29 mouse cellular contexts compared by ENCODE assay signal in the genomic region with DNA sequence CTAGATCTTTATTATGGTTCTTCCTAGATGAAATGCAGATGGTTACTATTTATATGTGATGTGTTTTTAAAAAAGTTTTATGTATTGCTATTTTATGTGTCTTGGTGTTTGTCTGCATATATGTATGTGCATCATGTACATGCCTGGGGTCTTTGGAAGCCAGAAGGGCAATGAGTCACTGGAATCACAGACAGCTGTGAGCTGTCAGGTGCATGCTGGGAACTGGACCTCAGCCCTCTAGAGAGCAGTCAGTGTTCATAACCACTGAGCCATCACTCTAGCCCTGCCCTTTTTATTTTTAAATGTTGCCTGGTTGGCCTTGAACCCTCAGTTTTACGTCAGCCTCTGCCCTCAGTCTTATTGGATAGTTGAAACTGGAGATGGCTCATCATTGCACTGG. TPM values are rescaled to one million over a fixed set of nuclear protein-coding genes. Genes with fewer than 3 reads are reported as not detected.
A peak's percentile ranks its signal among the peaks of the same experiment; 100 is the strongest.
DNase-seq lines count a peak whose midpoint lies in the region; ATAC-seq and TF ChIP-seq lines count a peak whose summit lies in the region.
"Had no signal": no experiment of that assay in that cellular context is flagged by ENCODE, and none has a peak within 500 bp of the region (broad histone marks: within the 10 kb centered on the region; RNA-seq: fewer than 3 reads in every experiment).

No protein-coding gene starts in this region.

- DNase-seq in adrenal gland, postnatal 10 days: peak; percentile 34
- no peak for DNase-seq in adrenal gland, postnatal 25 days
- DNase-seq: B cell, adult 2 months; cerebellum, adult 11 months; cerebellum, adult 2 months; cerebellum, adult 9-11 months; cerebellum, postnatal 25 days; gastrocnemius, postnatal 25 days; heart, adult 2 months; heart, postnatal 14 days; heart, postnatal 4 days; kidney, adult 18-20 months; kidney, adult 9 months had no signal

- TF ChIP-seq POLR2A in small intestine, adult 2 months (IDR thresholded peaks at IDR 0.05; ENCODE audit: low read depth, low read length): no peak

- no peaks in the 10 kb centered on the region for H3K9me3 ChIP-seq in intestine, postnatal 0 days (ENCODE audit: control insufficient read depth)
- H3K9me3 ChIP-seq in intestine, embryonic 16.5 days (ENCODE audit: control insufficient read depth, low read length): no peaks in the 10 kb centered on the region
- H3K9me3 ChIP-seq: embryonic facial prominence, embryonic 12.5 days; embryonic facial prominence, embryonic 15.5 days; forebrain, embryonic 12.5 days; forebrain, embryonic 15.5 days; heart, embryonic 10.5 days; heart, embryonic 13.5 days; hindbrain, embryonic 12.5 days; hindbrain, embryonic 15.5 days had no signal

- no peak for TF ChIP-seq CTCF in intestine, postnatal 0 days (IDR thresholded peaks at IDR 0.05; ENCODE audit: low read depth)
- TF ChIP-seq CTCF in small intestine, adult 2 months (IDR thresholded peaks at IDR 0.05; ENCODE audit: extremely low read depth, insufficient read length, insufficient replicate concordance, low read depth, low read length): no peak

- H3K27ac ChIP-seq in intestine, postnatal 0 days (ENCODE audit: low read depth, low read length): peak overlapping the region; percentile 65; the same call in 1 of the 2 replicates
- H3K27ac ChIP-seq in intestine, embryonic 16.5 days (ENCODE audit: low read length): no peak overlapping the region; the same call in 1 of the 2 replicates
- H3K27ac ChIP-seq in small intestine, adult 2 months (ENCODE audit: insufficient read depth, low read depth, low read length): peak overlapping the region; percentile 3; the same call in 1 of the 2 replicates
- H3K27ac ChIP-seq: embryonic facial prominence, embryonic 12.5 days; embryonic facial prominence, embryonic 15.5 days; forebrain, embryonic 12.5 days; forebrain, embryonic 15.5 days; heart, adult 2 months; heart, embryonic 10.5 days; heart, embryonic 13.5 days; hindbrain, embryonic 12.5 days; hindbrain, embryonic 15.5 days had no signal

- no peaks in the 10 kb centered on the region for H3K27me3 ChIP-seq in intestine, postnatal 0 days (replicated peaks; ENCODE audit: control insufficient read depth, insufficient read depth, low read length)
- no peaks in the 10 kb centered on the region for H3K27me3 ChIP-seq in intestine, embryonic 16.5 days (replicated peaks; ENCODE audit: control insufficient read depth, insufficient read depth, low read length)
- H3K27me3 ChIP-seq in small intestine, adult 2 months (ENCODE audit: control insufficient read depth, insufficient read depth, low read length): no peaks in the 10 kb centered on the region
- H3K27me3 ChIP-seq: embryonic facial prominence, embryonic 12.5 days; embryonic facial prominence, embryonic 15.5 days; forebrain, embryonic 15.5 days; hindbrain, embryonic 15.5 days had no signal

- H3K4me1 ChIP-seq in intestine, postnatal 0 days (replicated peaks; ENCODE audit: control insufficient read depth, insufficient read depth, low read length): no peaks in the 10 kb centered on the region; the same call in 1 of the 2 replicates
- H3K4me1 ChIP-seq in intestine, embryonic 16.5 days (ENCODE audit: control insufficient read depth, insufficient read depth, low read length): peaks cover 10% of the 10 kb centered on the region
- peaks cover 12% of the 10 kb centered on the region for H3K4me1 ChIP-seq in small intestine, adult 2 months (ENCODE audit: control insufficient read depth, insufficient read depth, insufficient read length, low read length)
- H3K4me1 ChIP-seq: embryonic facial prominence, embryonic 12.5 days; embryonic facial prominence, embryonic 15.5 days; forebrain, embryonic 15.5 days; heart, embryonic 10.5 days; hindbrain, embryonic 12.5 days; hindbrain, embryonic 15.5 days had no signal

- ATAC-seq in intestine, postnatal 0 days: no peak
- ATAC-seq in intestine, embryonic 16.5 days: no peak
- ATAC-seq in erythroblast, adult 5-6 weeks (replicated peaks; ENCODE audit: low FRiP score, poor library complexity, severe bottlenecking): no peak
- ATAC-seq: activated CD4-positive, CD25-positive, alpha-beta regulatory T cell, adult 4 months; CD4-positive, CD25-positive, alpha-beta regulatory T cell, adult 4 months; forebrain, embryonic 15.5 days had no signal

- H3K9ac ChIP-seq in intestine, postnatal 0 days (ENCODE audit: low read depth, low read length): no peak overlapping the region
- no peak overlapping the region for H3K9ac ChIP-seq in intestine, embryonic 16.5 days (ENCODE audit: low read depth, low read length)
- H3K9ac ChIP-seq: embryonic facial prominence, embryonic 12.5 days; embryonic facial prominence, embryonic 15.5 days; forebrain, embryonic 12.5 days; forebrain, embryonic 15.5 days; heart, embryonic 13.5 days; hindbrain, embryonic 12.5 days; hindbrain, embryonic 15.5 days had no signal

- H3K4me2 ChIP-seq in intestine, postnatal 0 days (replicated peaks; ENCODE audit: low read depth): no peak overlapping the region
- H3K4me2 ChIP-seq in intestine, embryonic 16.5 days (ENCODE audit: low read depth, low read length): no peak overlapping the region
- H3K4me2 ChIP-seq: embryonic facial prominence, embryonic 12.5 days; embryonic facial prominence, embryonic 15.5 days; forebrain, embryonic 12.5 days; forebrain, embryonic 15.5 days; heart, embryonic 13.5 days; hindbrain, embryonic 12.5 days; hindbrain, embryonic 15.5 days had no signal

- no peak overlapping the region for H3K4me3 ChIP-seq in intestine, postnatal 0 days (ENCODE audit: low read depth, low read length)
- H3K4me3 ChIP-seq in intestine, embryonic 16.5 days (ENCODE audit: low read length): no peak overlapping the region
- H3K4me3 ChIP-seq in small intestine, adult 2 months (ENCODE audit: low read depth, low read length): no peak overlapping the region
- H3K4me3 ChIP-seq: embryonic facial prominence, embryonic 12.5 days; embryonic facial prominence, embryonic 15.5 days; erythroblast, embryonic 14.5 days; forebrain, embryonic 12.5 days; forebrain, embryonic 15.5 days; heart, adult 2 months; heart, embryonic 10.5 days; heart, embryonic 13.5 days; hindbrain, embryonic 12.5 days; hindbrain, embryonic 15.5 days had no signal

- no peaks in the 10 kb centered on the region for H3K36me3 ChIP-seq in intestine, postnatal 0 days (ENCODE audit: control insufficient read depth, insufficient read depth)
- H3K36me3 ChIP-seq in intestine, embryonic 16.5 days (ENCODE audit: control insufficient read depth, insufficient read depth, low read length): no peaks in the 10 kb centered on the region
- no peaks in the 10 kb centered on the region for H3K36me3 ChIP-seq in small intestine, adult 2 months (ENCODE audit: control insufficient read depth, insufficient read depth, low read length)
- H3K36me3 ChIP-seq: embryonic facial prominence, embryonic 12.5 days; embryonic facial prominence, embryonic 15.5 days; forebrain, embryonic 12.5 days; forebrain, embryonic 15.5 days; heart, embryonic 10.5 days; heart, embryonic 13.5 days; hindbrain, embryonic 12.5 days; hindbrain, embryonic 15.5 days had no signal

- 85% methylated on average over 1 of the region's 1 CpGs for WGBS in intestine, postnatal 0 days
- WGBS in intestine, embryonic 16.5 days: 81% methylated on average over 1 of the region's 1 CpGs
- WGBS in small intestine, adult 2 months: 60% methylated on average over 1 of the region's 1 CpGs

RNA-seq across cellular contexts. Expression of gene Slc30a4, which starts 6.7 kb away (rescaled TPM):
- 10 to 100 TPM; 22.9 to 23.9 TPM for total RNA-seq in adrenal gland, postnatal 10 days (2021)
- 30.5 and 34.2 TPM in 2 replicates for total RNA-seq in adrenal gland, postnatal 25 days (2021)
- polyA plus RNA-seq in intestine, postnatal 0 days (2015; fragmentation: Nextera tagmentation; extraction: Ambion mirVana): 13.4 and 13.7 TPM in 2 replicates
- 8.1 and 10.1 TPM in 2 replicates for polyA plus RNA-seq in intestine, embryonic 16.5 days (2015; fragmentation: Nextera tagmentation; extraction: Ambion mirVana)
- 3.0 and 8.1 TPM in 2 replicates for polyA plus RNA-seq in small intestine, adult 2 months (2012; rRNA removed)
- 0.42 TPM in 1 of 2 replicates, not detected in the other for total RNA-seq in erythroblast, adult 5-6 weeks (2015; ENCODE audit: low replicate concordance)
- total RNA-seq in erythroblast, adult 5-6 weeks (2017; ENCODE audit: low replicate concordance): 0.43 and 0.56 TPM in 2 replicates
- total RNA-seq: MEL had no signal
- polyA plus RNA-seq: erythroblast, embryonic 14.5 days had no signal

RNA-seq across cellular contexts. Expression of gene Bloc1s6, which starts 29.1 kb away (rescaled TPM):
- total RNA-seq in adrenal gland, postnatal 10 days (2021): 10 to 100 TPM; 21.8 to 27.6 TPM
- 26.2 and 38.4 TPM in 2 replicates for total RNA-seq in adrenal gland, postnatal 25 days (2021)
- polyA plus RNA-seq in intestine, postnatal 0 days (2015; fragmentation: Nextera tagmentation; extraction: Ambion mirVana): 34.6 and 38.3 TPM in 2 replicates
- polyA plus RNA-seq in intestine, embryonic 16.5 days (2015; fragmentation: Nextera tagmentation; extraction: Ambion mirVana): 51.9 and 54.4 TPM in 2 replicates
- polyA plus RNA-seq in small intestine, adult 2 months (2012; rRNA removed): 33.3 and 41.8 TPM in 2 replicates
- 3.1 and 20.2 TPM in 2 replicates for total RNA-seq in erythroblast, adult 5-6 weeks (2015; ENCODE audit: low replicate concordance)
- 5.0 and 5.4 TPM in 2 replicates for total RNA-seq in erythroblast, adult 5-6 weeks (2017; ENCODE audit: low replicate concordance)

RNA-seq across cellular contexts. Expression of gene Sqor, which starts 55.9 kb away (rescaled TPM):
- total RNA-seq in adrenal gland, postnatal 10 days (2021): 10 to 100 TPM; 45.4 to 59.1 TPM
- 50.2 and 57.3 TPM in 2 replicates for total RNA-seq in adrenal gland, postnatal 25 days (2021)
- polyA plus RNA-seq in intestine, postnatal 0 days (2015; fragmentation: Nextera tagmentation; extraction: Ambion mirVana): 58.3 and 62.2 TPM in 2 replicates
- 40.1 and 44.8 TPM in 2 replicates for polyA plus RNA-seq in intestine, embryonic 16.5 days (2015; fragmentation: Nextera tagmentation; extraction: Ambion mirVana)
- 28.5 and 56.7 TPM in 2 replicates for polyA plus RNA-seq in small intestine, adult 2 months (2012; rRNA removed)
- 28.0 and 56.3 TPM in 2 replicates for total RNA-seq in erythroblast, adult 5-6 weeks (2015; ENCODE audit: low replicate concordance)
- 24.2 and 44.2 TPM in 2 replicates for total RNA-seq in erythroblast, adult 5-6 weeks (2017; ENCODE audit: low replicate concordance)

Comparison
In these comparisons a context has a peak if more than half of its experiments do, and no peak if none do; other contexts are left out.
1. RNA of gene Slc30a4, which starts 6.7 kb away (total RNA-seq): 30.5 to 34.2 TPM in adrenal gland, postnatal 25 days and 22.9 to 23.9 TPM in adrenal gland, postnatal 10 days; 0.42 to 0.56 TPM in erythroblast, adult 5-6 weeks; every median in the first group is over 10 times any median in the second.